Mouse (Mus musculus) liver, adult 2 months (tissue): ENCODE results near the gene Pla2r1. TPM values are rescaled to one million over a fixed set of nuclear protein-coding genes. Genes with fewer than 3 reads are reported as not detected.

Source experiments
- DNase-seq: peaks from one replicate; pipeline ENCODE4 v3.0.0-alpha.2; 2011; ENCODE audit warnings: low read depth, low spot score; ENCODE audit errors: extremely low read depth
- H3K27ac ChIP-seq: fragments of 200-500 bp; replicated peaks from 2 replicates; pipeline ENCODE4 v1.5.1; 2012; ENCODE audit warnings: low read depth, mild to moderate bottlenecking, control low read depth, inconsistent platforms, low read length; ENCODE audit not compliant: insufficient read depth
- H3K27me3 ChIP-seq: fragments of 200-500 bp; 2 replicates; pipeline ENCODE4 v1.6.1; 2012; ENCODE audit warnings: mild to moderate bottlenecking, moderate library complexity, low read length, inconsistent platforms; ENCODE audit not compliant: control insufficient read depth, insufficient read depth
- H3K36me3 ChIP-seq: fragments of 200-500 bp; 2 replicates; pipeline ENCODE4 v1.6.1; 2012; ENCODE audit warnings: low read length, inconsistent platforms; ENCODE audit not compliant: control insufficient read depth, insufficient read depth
- H3K4me1 ChIP-seq: fragments of 200-500 bp; 2 replicates; pipeline ENCODE4 v1.6.1; 2011; ENCODE audit warnings: low read length; ENCODE audit not compliant: control insufficient read depth, insufficient read depth
- H3K4me3 ChIP-seq: fragments of 200-500 bp; 2 replicates; pipeline ENCODE4 v1.5.1; 2011; ENCODE audit warnings: low read depth, mild to moderate bottlenecking, control low read depth, low read length, moderate library complexity; ENCODE audit not compliant: insufficient read depth
- H3K79me2 ChIP-seq: fragments of 200-500 bp; 2 replicates; pipeline ENCODE4 v1.6.1; 2012; ENCODE audit warnings: inconsistent platforms, mild to moderate bottlenecking, low read length, moderate library complexity; ENCODE audit not compliant: control insufficient read depth, insufficient read depth
- H3K9ac ChIP-seq: fragments of 200-500 bp; 2 replicates; pipeline ENCODE4 v1.6.1; 2012; ENCODE audit warnings: low read depth, mild to moderate bottlenecking, control low read depth, inconsistent platforms, low read length
- CTCF ChIP-seq: fragments of 200-500 bp; IDR thresholded peaks from 2 replicates; pipeline ENCODE4 v1.5.1; 2011; ENCODE audit warnings: low read depth, low read length, control low read depth
- POLR2A ChIP-seq: fragments of 200-500 bp; IDR thresholded peaks from 2 replicates; pipeline ENCODE4 v1.6.1; 2011; ENCODE audit warnings: low read length, control low read depth; ENCODE audit not compliant: insufficient read depth; ENCODE audit errors: extremely low read depth
- whole genome bisulfite sequencing: fragments of 180-500 bp; shearing (Covaris S2); methylation state at CpG from one replicate; pipeline ENCODE4 v1.1.7; 2018; 5-methylcytosine and 5-hydroxymethylcytosine counted together
- polyA plus RNA-seq: library from polyadenylated mRNA; depleted of rRNA; stranded (reverse); fragments of >200 nt; gene quantifications from 2 replicates; pipeline ENCODE4 v1.2.3, GENCODE M21; 2012; rRNA removed
- total RNA-seq: library from RNA; depleted of rRNA; stranded (reverse); fragments of >200 nt; gene quantifications from 2 replicates; pipeline ENCODE4 v1.2.3, GENCODE M21; 2014; rRNA removed

Pla2r1 gene
- total and polyA plus RNA-seq, 2 experiments: 0.81 to 3.9 TPM

GRCm38 (mm10) chr2:60367871-60368270 is 185.2 kb downstream of the Pla2r1 start:
- 92% methylated on average over 7 of the region's 7 CpGs for WGBS
- H3K9ac ChIP-seq: no peak overlapping the region
- DNase-seq: no peak
- H3K27ac ChIP-seq: no peak overlapping the region
- TF ChIP-seq CTCF (no peak), POLR2A (no peak)
- H3K4me1 ChIP-seq: no peaks in the 10 kb centered on the region
- H3K4me3 ChIP-seq: no peak overlapping the region
- H3K36me3 ChIP-seq: no peaks in the 10 kb centered on the region; the same call in 1 of the 2 replicates
- H3K27me3 ChIP-seq: no peaks in the 10 kb centered on the region
- no peaks in the 10 kb centered on the region for H3K79me2 ChIP-seq

Other genes with a start within 250 kb of the Pla2r1 start
- 2.0 and 3.0 TPM in 2 replicates for gene Ly75, start 170.0 kb downstream of the Pla2r1 start, total RNA-seq
- gene Ly75, start 170.0 kb downstream of the Pla2r1 start, polyA plus RNA-seq: 0.50 and 0.60 TPM in 2 replicates
- gene Itgb6, start 169.3 kb upstream of the Pla2r1 start, total RNA-seq: 0.28 TPM in 1 of 2 replicates, not detected in the other
- gene Itgb6, start 169.3 kb upstream of the Pla2r1 start, polyA plus RNA-seq: not detected in 2 replicates